Mouse (Mus musculus) limb, embryonic 14.5 days (tissue): ENCODE measurements around the gene Midn. TPM values are rescaled to one million over a fixed set of nuclear protein-coding genes. Genes with fewer than 3 reads are reported as not detected.
A peak's percentile ranks its signal among the peaks of the same experiment; 100 is the strongest.

Experiments
- ATAC-seq: fragments of 200-750 bp; cut with Nextera tagmentation; 2 replicates; pipeline ENCODE4 v1.8.0; 2017; ENCODE audit warnings: low read depth, moderate number of reproducible peaks, moderate TSS enrichment; ENCODE audit not compliant: low FRiP score
- DNase-seq: peaks from one replicate; pipeline ENCODE4 v3.0.0-alpha.2; 2015; ENCODE audit warnings: low spot score
- H3K27ac ChIP-seq: fragments of 300-500 bp; sonication (generic); replicated peaks from 2 replicates; pipeline ENCODE4 v1.5.1; 2014; ENCODE audit warnings: low read depth, mild to moderate bottlenecking, low read length, moderate library complexity, mixed read lengths
- H3K27me3 ChIP-seq: fragments of 300-500 bp; sonication (generic); 2 replicates; pipeline ENCODE4 v1.6.1; 2014; ENCODE audit warnings: low read length, mixed read lengths; ENCODE audit not compliant: control insufficient read depth, insufficient read depth
- H3K36me3 ChIP-seq: fragments of 300-500 bp; sonication (generic); 2 replicates; pipeline ENCODE4 v1.6.1; 2014; ENCODE audit warnings: mild to moderate bottlenecking, low read length, moderate library complexity, mixed read lengths; ENCODE audit not compliant: control insufficient read depth, insufficient read depth
- H3K4me1 ChIP-seq: fragments of 300-500 bp; sonication (generic); 2 replicates; pipeline ENCODE4 v1.6.1; 2014; ENCODE audit warnings: antibody characterized with exemption, low read length, mixed read lengths; ENCODE audit not compliant: control insufficient read depth, insufficient read depth
- H3K4me2 ChIP-seq: fragments of 300-500 bp; sonication (generic); replicated peaks from 2 replicates; pipeline ENCODE4 v1.6.1; 2014; ENCODE audit warnings: low read depth, mild to moderate bottlenecking, low read length, moderate library complexity; ENCODE audit not compliant: severe bottlenecking
- H3K4me3 ChIP-seq: fragments of 300-500 bp; sonication (generic); replicated peaks from 2 replicates; pipeline ENCODE4 v1.5.1; 2014; ENCODE audit warnings: low read length
- H3K9ac ChIP-seq: fragments of 300-500 bp; sonication (generic); 2 replicates; pipeline ENCODE4 v1.6.1; 2014; ENCODE audit warnings: mild to moderate bottlenecking, low read depth, low read length, moderate library complexity; ENCODE audit not compliant: severe bottlenecking
- H3K9me3 ChIP-seq: fragments of 300-500 bp; sonication (generic); 2 replicates; pipeline ENCODE4 v1.6.1; 2016; ENCODE audit warnings: low read length; ENCODE audit not compliant: control insufficient read depth
- POLR2A ChIP-seq: fragments of 200-500 bp; IDR thresholded peaks from 2 replicates; pipeline ENCODE4 v1.8.0; 2012; ENCODE audit warnings: inconsistent platforms, mild to moderate bottlenecking, moderate library complexity, borderline replicate concordance; ENCODE audit not compliant: insufficient read depth, insufficient read length; ENCODE audit errors: extremely low read depth
- WGBS: fragments of 180-500 bp; shearing (Covaris S2); extraction: QIAGEN DNeasy Blood & Tissue Kit; methylation state at CpG from one replicate; pipeline ENCODE4 v1.1.7; 2014; 5-methylcytosine and 5-hydroxymethylcytosine counted together
- polyA plus RNA-seq, 2 experiments: library from polyadenylated mRNA; depleted of rRNA in 1 of 2; stranded (reverse) in 1 of 2; unstranded in 1 of 2; fragments of >200 nt; fragmentation: Nextera tagmentation in 1 of 2; extraction: Ambion mirVana in 1 of 2; gene quantifications; 2 replicates each; pipeline versions ENCODE4 v1.2.1 to v1.2.3; 2012 to 2014

Gene Midn
- polyA plus RNA-seq, 2 experiments = 33.4 to 108 TPM

- H3K4me3 ChIP-seq = no peak overlapping the region
- no peak overlapping the region for H3K27ac ChIP-seq
- peaks cover 6% of the 10 kb centered on the region; the same call in 1 of the 2 replicates for H3K27me3 ChIP-seq
- WGBS = 73% methylated on average over 1 of the region's 1 CpGs
- no peak overlapping the region for H3K9ac ChIP-seq
- no peaks in the 10 kb centered on the region for H3K4me1 ChIP-seq
- H3K9me3 ChIP-seq = no peaks in the 10 kb centered on the region
- DNase-seq = no peak
- H3K4me2 ChIP-seq = no peak overlapping the region
- H3K36me3 ChIP-seq = no peaks in the 10 kb centered on the region
- TF ChIP-seq POLR2A = no peak
- no peak for ATAC-seq
Observed at GRCm38 (mm10) chr10:80196167-80196566, 48.1 kb downstream of the Midn start.

GRCm38 (mm10) chr10:80196778-80197581, 48.9 kb downstream of the Midn start:
- no peak overlapping the region for H3K27ac ChIP-seq

GRCm38 (mm10) chr10:80199440-80200008, 51.5 kb downstream of the Midn start:
- Histone ChIP-seq H3K9me3 (no peaks in the 10 kb centered on the region), H3K4me2 (no peak overlapping the region), H3K27ac (no peak overlapping the region), H3K9ac (no peak overlapping the region), H3K36me3 (no peaks in the 10 kb centered on the region), H3K4me3 (no peak overlapping the region), H3K27me3 (no peaks in the 10 kb centered on the region), H3K4me1 (no peaks in the 10 kb centered on the region)
- 54% methylated on average over 3 of the region's 3 CpGs for WGBS
- ATAC-seq (peak; percentile 71), DNase-seq (peak; percentile 86)
- no peak for TF ChIP-seq POLR2A

More at GRCm38 (mm10) chr10:80196778-80197581, 48.9 kb downstream of the Midn start:
- Histone ChIP-seq H3K4me1 (no peaks in the 10 kb centered on the region), H3K36me3 (no peaks in the 10 kb centered on the region), H3K27me3 (no peaks in the 10 kb centered on the region; the same call in 1 of the 2 replicates), H3K4me2 (no peak overlapping the region), H3K4me3 (no peak overlapping the region), H3K9ac (no peak overlapping the region), H3K9me3 (no peaks in the 10 kb centered on the region)
- no peak for ATAC-seq
- no peak for TF ChIP-seq POLR2A
- WGBS = 74% methylated on average over 28 of the region's 33 CpGs
- DNase-seq = no peak

- no peak overlapping the region for H3K9ac ChIP-seq
- ATAC-seq (no peak), DNase-seq (no peak)
- H3K4me3 ChIP-seq = no peak overlapping the region
- H3K4me1 ChIP-seq = no peaks in the 10 kb centered on the region
- no peak for TF ChIP-seq POLR2A
- H3K4me2 ChIP-seq = no peak overlapping the region
- H3K36me3 ChIP-seq = no peaks in the 10 kb centered on the region
- H3K27me3 ChIP-seq = no peaks in the 10 kb centered on the region
- H3K9me3 ChIP-seq = no peaks in the 10 kb centered on the region
- WGBS = 74% methylated on average over 6 of the region's 6 CpGs
- H3K27ac ChIP-seq = no peak overlapping the region
Observed at GRCm38 (mm10) chr10:80200485-80200884, 52.4 kb downstream of the Midn start.

- Histone ChIP-seq H3K4me1 (no peaks in the 10 kb centered on the region), H3K36me3 (no peaks in the 10 kb centered on the region), H3K4me3 (no peak overlapping the region), H3K27me3 (no peaks in the 10 kb centered on the region), H3K27ac (no peak overlapping the region), H3K9me3 (no peaks in the 10 kb centered on the region), H3K4me2 (no peak overlapping the region), H3K9ac (no peak overlapping the region)
- 48% methylated on average over 7 of the region's 7 CpGs for WGBS
- DNase-seq (no peak), ATAC-seq (no peak)
- TF ChIP-seq POLR2A = no peak
Observed at GRCm38 (mm10) chr10:80204055-80204454, 56.0 kb downstream of the Midn start.
